Comparison of ENCODE assay signal across 21 mouse cellular contexts in the genomic region with DNA sequence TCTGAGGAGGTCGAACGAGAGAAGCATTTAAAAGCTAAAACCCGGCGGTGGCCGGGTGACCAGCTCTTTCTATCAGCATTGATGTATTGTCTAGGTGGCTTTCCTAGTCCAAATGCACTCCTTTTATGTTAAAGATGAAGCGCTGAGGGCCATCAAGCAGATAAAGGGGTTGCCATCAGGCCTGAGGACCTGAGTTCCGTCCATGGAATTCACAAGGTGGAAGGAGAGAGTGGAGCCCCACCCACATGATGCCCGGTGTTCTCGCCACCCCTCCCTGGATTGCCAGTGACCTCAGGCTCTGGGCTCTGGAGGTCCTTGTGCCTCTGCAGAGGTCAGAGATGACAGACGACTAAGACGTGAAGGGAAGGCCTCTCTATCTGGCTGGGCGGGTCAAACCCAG.
A peak's percentile ranks its signal among the peaks of the same experiment; 100 is the strongest.
DNase-seq lines count a peak whose midpoint lies in the region; ATAC-seq lines count a peak whose summit lies in the region.
"Had no signal": no experiment of that assay in that cellular context is flagged by ENCODE, and none has a peak within 500 bp of the region (broad histone marks: within the 10 kb centered on the region; RNA-seq: fewer than 3 reads in every experiment).

No protein-coding gene starts in this region.

- H3K27ac ChIP-seq in intestine, embryonic 14.5 days (ENCODE audit: low read depth) = peak overlapping the region; percentile 9; the same call in 1 of the 2 replicates
- no peak overlapping the region for H3K27ac ChIP-seq in intestine, embryonic 16.5 days (ENCODE audit: low read length)
- no peak overlapping the region for H3K27ac ChIP-seq in midbrain, embryonic 11.5 days (ENCODE audit: low read depth, low read length)
- H3K27ac ChIP-seq in midbrain, embryonic 14.5 days (replicated peaks; ENCODE audit: low read depth, low read length) = no peak overlapping the region
- no peak overlapping the region for H3K27ac ChIP-seq in hindbrain, embryonic 16.5 days (ENCODE audit: low read depth, low read length)
- H3K27ac ChIP-seq: embryonic facial prominence, embryonic 10.5 days; embryonic facial prominence, embryonic 12.5 days; forebrain, embryonic 13.5 days; forebrain, embryonic 15.5 days had no signal

- ATAC-seq in intestine, embryonic 14.5 days (replicated peaks; ENCODE audit: low FRiP score, low TSS enrichment, low read depth) = no peak
- no peak for ATAC-seq in intestine, embryonic 16.5 days
- no peak for ATAC-seq in midbrain, embryonic 11.5 days (ENCODE audit: low FRiP score)
- ATAC-seq in midbrain, embryonic 14.5 days (ENCODE audit: low FRiP score, low TSS enrichment) = no peak
- ATAC-seq in hindbrain, embryonic 16.5 days = no peak
- ATAC-seq: activated CD4-positive, CD25-positive, alpha-beta regulatory T cell, adult 4 months; CD4-positive, CD25-positive, alpha-beta regulatory T cell, adult 4 months; forebrain, embryonic 13.5 days; forebrain, embryonic 15.5 days; forebrain, postnatal 0 days had no signal

- no peak for DNase-seq in intestine, embryonic 14.5 days (ENCODE audit: low spot score)
- peak; percentile 64 for DNase-seq in midbrain, embryonic 11.5 days (ENCODE audit: low spot score, missing footprints)
- DNase-seq in midbrain, embryonic 14.5 days = no peak
- DNase-seq: adrenal gland, adult 8-10 months; adrenal gland, postnatal 14 days; adrenal gland, postnatal 36 days; B cell, adult 2 months; cerebellum, adult 11-12 months; cerebellum, adult 2 months; cerebellum, adult 9-10 months; cerebellum, postnatal 10 days; cerebellum, postnatal 25 days; forebrain, postnatal 0 days had no signal

- H3K4me2 ChIP-seq in intestine, embryonic 14.5 days (ENCODE audit: low read length) = no peak overlapping the region
- H3K4me2 ChIP-seq in intestine, embryonic 16.5 days (ENCODE audit: low read depth, low read length) = no peak overlapping the region
- no peak overlapping the region for H3K4me2 ChIP-seq in midbrain, embryonic 11.5 days
- H3K4me2 ChIP-seq in midbrain, embryonic 14.5 days (ENCODE audit: low read length) = no peak overlapping the region
- H3K4me2 ChIP-seq in hindbrain, embryonic 16.5 days (ENCODE audit: low read length) = no peak overlapping the region
- H3K4me2 ChIP-seq: embryonic facial prominence, embryonic 12.5 days; forebrain, embryonic 13.5 days; forebrain, embryonic 15.5 days had no signal

- no peaks in the 10 kb centered on the region for H3K27me3 ChIP-seq in intestine, embryonic 14.5 days (replicated peaks; ENCODE audit: control insufficient read depth, insufficient read depth, low read length)
- no peaks in the 10 kb centered on the region for H3K27me3 ChIP-seq in intestine, embryonic 16.5 days (replicated peaks; ENCODE audit: control insufficient read depth, insufficient read depth, low read length)
- no peaks in the 10 kb centered on the region for H3K27me3 ChIP-seq in midbrain, embryonic 11.5 days (ENCODE audit: control insufficient read depth, insufficient read depth, low read length)
- H3K27me3 ChIP-seq in midbrain, embryonic 14.5 days (ENCODE audit: control insufficient read depth, insufficient read depth, low read length) = no peaks in the 10 kb centered on the region
- H3K27me3 ChIP-seq in hindbrain, embryonic 16.5 days (replicated peaks; ENCODE audit: control insufficient read depth, insufficient read depth, low read length) = no peaks in the 10 kb centered on the region
- H3K27me3 ChIP-seq: embryonic facial prominence, embryonic 12.5 days; forebrain, embryonic 15.5 days had no signal

- H3K9me3 ChIP-seq in intestine, embryonic 14.5 days (ENCODE audit: control insufficient read depth, low read length) = peaks cover 8% of the 10 kb centered on the region; the same call in 1 of the 2 replicates
- no peaks in the 10 kb centered on the region for H3K9me3 ChIP-seq in intestine, embryonic 16.5 days (ENCODE audit: control insufficient read depth, low read length)
- H3K9me3 ChIP-seq in midbrain, embryonic 11.5 days (ENCODE audit: control insufficient read depth, low read length) = no peaks in the 10 kb centered on the region
- H3K9me3 ChIP-seq in midbrain, embryonic 14.5 days (ENCODE audit: control insufficient read depth, low read length) = peaks cover 4% of the 10 kb centered on the region
- no peaks in the 10 kb centered on the region; the same call in 1 of the 2 replicates for H3K9me3 ChIP-seq in hindbrain, embryonic 16.5 days (ENCODE audit: control insufficient read depth, low read length)
- H3K9me3 ChIP-seq: embryonic facial prominence, embryonic 12.5 days had no signal

- peaks cover 18% of the 10 kb centered on the region for H3K4me1 ChIP-seq in intestine, embryonic 14.5 days (replicated peaks; ENCODE audit: control insufficient read depth, insufficient read depth, low read length)
- peaks cover 19% of the 10 kb centered on the region for H3K4me1 ChIP-seq in intestine, embryonic 16.5 days (ENCODE audit: control insufficient read depth, insufficient read depth, low read length)
- H3K4me1 ChIP-seq in midbrain, embryonic 11.5 days (ENCODE audit: control insufficient read depth, insufficient read depth, low read length) = no peaks in the 10 kb centered on the region
- no peaks in the 10 kb centered on the region for H3K4me1 ChIP-seq in midbrain, embryonic 14.5 days (ENCODE audit: control insufficient read depth, insufficient read depth, low read length)
- no peaks in the 10 kb centered on the region for H3K4me1 ChIP-seq in hindbrain, embryonic 16.5 days (ENCODE audit: control insufficient read depth, insufficient read depth, low read depth, low read length)

- no peak overlapping the region for H3K9ac ChIP-seq in intestine, embryonic 14.5 days (ENCODE audit: low read length)
- no peak overlapping the region for H3K9ac ChIP-seq in intestine, embryonic 16.5 days (ENCODE audit: low read depth, low read length)
- H3K9ac ChIP-seq in midbrain, embryonic 11.5 days (ENCODE audit: low read length) = no peak overlapping the region
- H3K9ac ChIP-seq in midbrain, embryonic 14.5 days (replicated peaks; ENCODE audit: low read length) = no peak overlapping the region
- H3K9ac ChIP-seq in hindbrain, embryonic 16.5 days (ENCODE audit: low read depth, low read length) = no peak overlapping the region
- H3K9ac ChIP-seq: embryonic facial prominence, embryonic 12.5 days; forebrain, embryonic 13.5 days; forebrain, embryonic 15.5 days; forebrain, postnatal 0 days had no signal

- no peak overlapping the region for H3K4me3 ChIP-seq in intestine, embryonic 14.5 days (ENCODE audit: low read depth, low read length)
- no peak overlapping the region for H3K4me3 ChIP-seq in intestine, embryonic 16.5 days (ENCODE audit: low read length)
- no peak overlapping the region for H3K4me3 ChIP-seq in midbrain, embryonic 11.5 days (ENCODE audit: low read depth, low read length)
- H3K4me3 ChIP-seq in midbrain, embryonic 14.5 days (replicated peaks; ENCODE audit: low read depth, low read length) = no peak overlapping the region
- H3K4me3 ChIP-seq in hindbrain, embryonic 16.5 days (ENCODE audit: low read length) = no peak overlapping the region
- H3K4me3 ChIP-seq: embryonic facial prominence, embryonic 10.5 days; embryonic facial prominence, embryonic 12.5 days; forebrain, embryonic 13.5 days; forebrain, embryonic 15.5 days had no signal

- no peaks in the 10 kb centered on the region for H3K36me3 ChIP-seq in intestine, embryonic 14.5 days (ENCODE audit: control insufficient read depth, insufficient read depth, low read length)
- no peaks in the 10 kb centered on the region for H3K36me3 ChIP-seq in intestine, embryonic 16.5 days (ENCODE audit: control insufficient read depth, insufficient read depth, low read length)
- H3K36me3 ChIP-seq in midbrain, embryonic 11.5 days (ENCODE audit: control insufficient read depth, insufficient read depth, low read length) = no peaks in the 10 kb centered on the region
- H3K36me3 ChIP-seq in midbrain, embryonic 14.5 days (ENCODE audit: control insufficient read depth, insufficient read depth, low read length) = no peaks in the 10 kb centered on the region
- no peaks in the 10 kb centered on the region for H3K36me3 ChIP-seq in hindbrain, embryonic 16.5 days (ENCODE audit: control insufficient read depth, insufficient read depth, low read length)
- H3K36me3 ChIP-seq: embryonic facial prominence, embryonic 10.5 days; embryonic facial prominence, embryonic 12.5 days; forebrain, embryonic 15.5 days had no signal

- WGBS in intestine, embryonic 14.5 days = 58% methylated on average over 12 of the region's 12 CpGs
- WGBS in intestine, embryonic 16.5 days = 76% methylated on average over 12 of the region's 12 CpGs
- WGBS in midbrain, embryonic 11.5 days = 73% methylated on average over 12 of the region's 12 CpGs
- 76% methylated on average over 12 of the region's 12 CpGs for WGBS in midbrain, embryonic 14.5 days
- WGBS in hindbrain, embryonic 16.5 days = 77% methylated on average over 12 of the region's 12 CpGs
